Mouse (Mus musculus) adrenal gland, adult 10 weeks (tissue): ENCODE data around the gene Khdc1b. TPM values are rescaled to one million over a fixed set of nuclear protein-coding genes. Genes with fewer than 3 reads are reported as not detected.

Source experiments
- polyA plus RNA-seq: library from polyadenylated mRNA; stranded (reverse); fragments of 350-450 nt; fragmentation: Illumina TruSeq; extraction: RNeasy Lipid Tissue Mini Kit (QIAGEN cat#74804); gene quantifications from one replicate; pipeline ENCODE4 v1.2.3, GENCODE M21; 2014; ENCODE audit warnings: low read depth, low replicate concordance

Khdc1b gene
- polyA plus RNA-seq: not detected

GRCm38 (mm10) chr1:21383256-21383655 is at the start of gene Khdc1b:
Gene Khdc1b (plus strand): TSS chr1:21383556.

GRCm38 (mm10) chr1:21349341-21349740 is 34.0 kb upstream of the Khdc1b start, which contains the start of gene Khdc1a:
Gene Khdc1a (plus strand): TSS chr1:21349641.

GRCm38 (mm10) chr1:21368031-21368430 is 15.3 kb upstream of the Khdc1b start, which contains the start of gene Khdc1c:
Gene Khdc1c (plus strand): TSS chr1:21368331.

Other genes starting within 250 kb of the Khdc1b start
- gene Tmem14a, start 165.0 kb upstream of the Khdc1b start, polyA plus RNA-seq: 19.5 TPM
- 65.0 TPM for gene Gsta3, start 143.0 kb upstream of the Khdc1b start, polyA plus RNA-seq
- not detected for gene Khdc1a, start 33.9 kb upstream of the Khdc1b start, polyA plus RNA-seq
- not detected for gene Khdc1c, start 15.2 kb upstream of the Khdc1b start, polyA plus RNA-seq